Mouse (Mus musculus) liver, embryonic 15.5 days (tissue): Measurements from ENCODE around the gene Wnk2. TPM values are rescaled to one million over a fixed set of nuclear protein-coding genes. Genes with fewer than 3 reads are reported as not detected.
A peak's percentile ranks its signal among the peaks of the same experiment; 100 is the strongest.

ENCODE experiments used
- ATAC-seq: fragments of 200-750 bp; cut with Nextera tagmentation; 2 replicates; pipeline ENCODE4 v1.8.0; 2017; ENCODE audit warnings: moderate number of reproducible peaks, mild to moderate bottlenecking, moderate library complexity; ENCODE audit not compliant: insufficient read depth
- H3K27ac ChIP-seq: fragments of 300-500 bp; sonication (generic); replicated peaks from 2 replicates; pipeline ENCODE4 v1.5.1; 2015; ENCODE audit warnings: mild to moderate bottlenecking, inconsistent platforms
- H3K27me3 ChIP-seq: fragments of 300-500 bp; sonication (generic); 2 replicates; pipeline ENCODE4 v1.6.1; 2015; ENCODE audit warnings: mild to moderate bottlenecking, inconsistent platforms
- H3K36me3 ChIP-seq: fragments of 300-500 bp; sonication (generic); replicated peaks from 2 replicates; pipeline ENCODE4 v1.6.1; 2015; ENCODE audit warnings: moderate library complexity, mild to moderate bottlenecking, inconsistent platforms
- H3K4me1 ChIP-seq: fragments of 300-500 bp; sonication (generic); replicated peaks from 2 replicates; pipeline ENCODE4 v1.6.1; 2015; ENCODE audit warnings: inconsistent platforms
- H3K4me2 ChIP-seq: fragments of 300-500 bp; sonication (generic); 2 replicates; pipeline ENCODE4 v1.6.1; 2015; ENCODE audit warnings: moderate library complexity, mild to moderate bottlenecking, inconsistent platforms
- H3K4me3 ChIP-seq: fragments of 300-500 bp; sonication (generic); replicated peaks from 2 replicates; pipeline ENCODE4 v1.5.1; 2015; ENCODE audit warnings: mild to moderate bottlenecking, inconsistent platforms
- H3K9ac ChIP-seq: fragments of 300-500 bp; sonication (generic); 2 replicates; pipeline ENCODE4 v1.6.1; 2015; ENCODE audit warnings: moderate library complexity, mild to moderate bottlenecking, inconsistent platforms
- H3K9me3 ChIP-seq: fragments of 300-500 bp; sonication (generic); replicated peaks from 2 replicates; pipeline ENCODE4 v1.6.1; 2016; ENCODE audit warnings: inconsistent platforms
- WGBS: fragments of 180-500 bp; shearing (Covaris S2); methylation state at CpG from one replicate; pipeline ENCODE4 v1.1.7; 2015; ENCODE audit warnings: mixed read lengths; ENCODE audit not compliant: insufficient replicate concordance; 5-methylcytosine and 5-hydroxymethylcytosine counted together
- polyA plus RNA-seq: library from polyadenylated mRNA; unstranded; fragments of >200 nt; fragmentation: Nextera tagmentation; extraction: Ambion mirVana; gene quantifications from 2 replicates; pipeline ENCODE4 v1.2.1, GENCODE M21; 2015

Wnk2 gene
- polyA plus RNA-seq, 1 experiment from 2014 or later: 0.10 TPM

- Histone ChIP-seq H3K36me3 (no peaks in the 10 kb centered on the region), H3K4me1 (no peaks in the 10 kb centered on the region), H3K9ac (no peak overlapping the region), H3K4me3 (no peak overlapping the region), H3K9me3 (no peaks in the 10 kb centered on the region), H3K27ac (no peak overlapping the region), H3K4me2 (no peak overlapping the region), H3K27me3 (peaks cover 29% of the 10 kb centered on the region)
- no peak for ATAC-seq
- WGBS: 47% methylated on average over 4 of the region's 4 CpGs
Observed at GRCm38 (mm10) chr13:49140567-49140966, 7.2 kb downstream of the Wnk2 start.

GRCm38 (mm10) chr13:49134491-49134890 lies 13.3 kb downstream of the Wnk2 start:
- ATAC-seq: no peak
- 71% methylated on average over 11 of the region's 11 CpGs for WGBS

GRCm38 (mm10) chr13:49133125-49133524 lies 14.7 kb downstream of the Wnk2 start:
- 50% methylated on average over 4 of the region's 4 CpGs for WGBS
- Histone ChIP-seq H3K9me3 (no peaks in the 10 kb centered on the region), H3K4me1 (peaks cover 19% of the 10 kb centered on the region; the same call in 1 of the 2 replicates), H3K27me3 (no peaks in the 10 kb centered on the region), H3K27ac (no peak overlapping the region), H3K4me3 (no peak overlapping the region), H3K9ac (no peak overlapping the region), H3K36me3 (no peaks in the 10 kb centered on the region), H3K4me2 (no peak overlapping the region)
- ATAC-seq: no peak

More at GRCm38 (mm10) chr13:49134491-49134890, 13.3 kb downstream of the Wnk2 start:
- H3K36me3 ChIP-seq: no peaks in the 10 kb centered on the region
- no peak overlapping the region for H3K9ac ChIP-seq
- H3K9me3 ChIP-seq: no peaks in the 10 kb centered on the region
- H3K4me1 ChIP-seq: peaks cover 19% of the 10 kb centered on the region; the same call in 1 of the 2 replicates
- no peak overlapping the region for H3K4me2 ChIP-seq
- no peaks in the 10 kb centered on the region for H3K27me3 ChIP-seq
- no peak overlapping the region for H3K4me3 ChIP-seq
- H3K27ac ChIP-seq: no peak overlapping the region

GRCm38 (mm10) chr13:49131946-49132687 lies 15.7 kb downstream of the Wnk2 start:
- no peaks in the 10 kb centered on the region for H3K9me3 ChIP-seq
- no peak overlapping the region for H3K4me2 ChIP-seq
- H3K4me1 ChIP-seq: peaks cover 19% of the 10 kb centered on the region; the same call in 1 of the 2 replicates
- no peaks in the 10 kb centered on the region for H3K36me3 ChIP-seq
- no peak overlapping the region for H3K4me3 ChIP-seq
- peak; percentile 44; the same call in 1 of the 2 replicates for ATAC-seq
- 54% methylated on average over 7 of the region's 7 CpGs for WGBS
- no peak overlapping the region for H3K9ac ChIP-seq
- H3K27ac ChIP-seq: no peak overlapping the region
- H3K27me3 ChIP-seq: no peaks in the 10 kb centered on the region

- no peak overlapping the region for H3K4me2 ChIP-seq
Observed at GRCm38 (mm10) chr13:49131342-49131855, 16.4 kb downstream of the Wnk2 start.

GRCm38 (mm10) chr13:49129845-49130244 lies 18.0 kb downstream of the Wnk2 start:
- Histone ChIP-seq H3K27me3 (no peaks in the 10 kb centered on the region), H3K9ac (no peak overlapping the region), H3K4me1 (peaks cover 19% of the 10 kb centered on the region; the same call in 1 of the 2 replicates), H3K4me3 (no peak overlapping the region), H3K9me3 (no peaks in the 10 kb centered on the region), H3K36me3 (no peaks in the 10 kb centered on the region), H3K27ac (no peak overlapping the region), H3K4me2 (no peak overlapping the region)
- 44% methylated on average over 4 of the region's 4 CpGs for WGBS
- ATAC-seq: no peak

More at GRCm38 (mm10) chr13:49131342-49131855, 16.4 kb downstream of the Wnk2 start:
- H3K36me3 ChIP-seq: no peaks in the 10 kb centered on the region
- no peak overlapping the region for H3K27ac ChIP-seq
- H3K4me1 ChIP-seq: peaks cover 19% of the 10 kb centered on the region; the same call in 1 of the 2 replicates
- no peaks in the 10 kb centered on the region for H3K9me3 ChIP-seq
- H3K27me3 ChIP-seq: no peaks in the 10 kb centered on the region
- ATAC-seq: no peak
- H3K9ac ChIP-seq: no peak overlapping the region
- 67% methylated on average over 4 of the region's 4 CpGs for WGBS
- H3K4me3 ChIP-seq: no peak overlapping the region

- Histone ChIP-seq H3K4me1 (peaks cover 19% of the 10 kb centered on the region; the same call in 1 of the 2 replicates), H3K9me3 (no peaks in the 10 kb centered on the region), H3K36me3 (no peaks in the 10 kb centered on the region), H3K27me3 (no peaks in the 10 kb centered on the region), H3K27ac (no peak overlapping the region), H3K9ac (no peak overlapping the region), H3K4me2 (no peak overlapping the region), H3K4me3 (no peak overlapping the region)
- no peak for ATAC-seq
- WGBS: 52% methylated on average over 1 of the region's 1 CpGs
Observed at GRCm38 (mm10) chr13:49129154-49129553, 18.7 kb downstream of the Wnk2 start.

- H3K4me1 ChIP-seq: peaks cover 16% of the 10 kb centered on the region; the same call in 1 of the 2 replicates
- H3K36me3 ChIP-seq: no peaks in the 10 kb centered on the region
- no peaks in the 10 kb centered on the region for H3K9me3 ChIP-seq
- no peaks in the 10 kb centered on the region for H3K27me3 ChIP-seq
- no peak overlapping the region for H3K9ac ChIP-seq
- no peak overlapping the region for H3K27ac ChIP-seq
- WGBS: 57% methylated on average over 15 of the region's 15 CpGs
- no peak for ATAC-seq
- no peak overlapping the region for H3K4me2 ChIP-seq
- no peak overlapping the region for H3K4me3 ChIP-seq
Observed at GRCm38 (mm10) chr13:49127844-49128631, 19.8 kb downstream of the Wnk2 start.

GRCm38 (mm10) chr13:49122106-49122505 lies 25.7 kb downstream of the Wnk2 start:
- Histone ChIP-seq H3K9me3 (no peaks in the 10 kb centered on the region), H3K4me1 (no peaks in the 10 kb centered on the region), H3K27ac (no peak overlapping the region), H3K4me3 (no peak overlapping the region), H3K4me2 (no peak overlapping the region), H3K9ac (no peak overlapping the region), H3K36me3 (no peaks in the 10 kb centered on the region), H3K27me3 (no peaks in the 10 kb centered on the region)
- ATAC-seq: peak; percentile 74
- 57% methylated on average over 4 of the region's 4 CpGs for WGBS

- Histone ChIP-seq H3K36me3 (no peaks in the 10 kb centered on the region), H3K27ac (no peak overlapping the region), H3K4me2 (no peak overlapping the region), H3K9ac (no peak overlapping the region), H3K4me1 (no peaks in the 10 kb centered on the region), H3K27me3 (no peaks in the 10 kb centered on the region), H3K4me3 (no peak overlapping the region), H3K9me3 (no peaks in the 10 kb centered on the region)
- WGBS: 77% methylated on average over 8 of the region's 8 CpGs
- ATAC-seq: no peak
Observed at GRCm38 (mm10) chr13:49117563-49117962, 30.3 kb downstream of the Wnk2 start.

- Histone ChIP-seq H3K9me3 (no peaks in the 10 kb centered on the region), H3K36me3 (no peaks in the 10 kb centered on the region), H3K4me2 (no peak overlapping the region), H3K27me3 (no peaks in the 10 kb centered on the region), H3K4me3 (no peak overlapping the region), H3K4me1 (no peaks in the 10 kb centered on the region), H3K27ac (no peak overlapping the region), H3K9ac (no peak overlapping the region)
- no peak for ATAC-seq
- 78% methylated on average over 14 of the region's 14 CpGs for WGBS
Observed at GRCm38 (mm10) chr13:49114921-49115320, 32.9 kb downstream of the Wnk2 start.
